In the genomic region with DNA sequence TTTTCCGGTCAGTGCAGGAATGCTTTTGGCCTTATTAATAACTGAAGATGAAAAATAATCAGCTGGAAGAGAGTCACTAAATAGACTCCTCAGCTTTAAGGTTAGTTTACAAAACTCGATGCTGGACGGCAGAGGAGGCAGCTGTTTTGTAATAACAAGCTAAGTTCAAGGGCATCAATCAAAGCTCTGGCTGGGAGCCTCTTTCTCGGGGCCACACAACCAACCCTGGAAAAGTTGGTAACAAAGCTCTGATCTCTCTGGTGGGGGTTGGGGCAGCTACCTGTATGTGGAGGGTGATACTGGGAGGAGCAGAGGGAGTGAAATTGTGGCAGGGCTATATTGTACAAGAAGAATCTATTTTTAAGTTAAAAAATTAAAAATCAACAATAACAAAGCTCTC, we compare ENCODE assay signal across 27 mouse cellular contexts.
DNase-seq lines count a peak whose midpoint lies in the region; ATAC-seq and TF ChIP-seq lines count a peak whose summit lies in the region.
"Had no signal": no experiment of that assay in that cellular context is flagged by ENCODE, and none has a peak within 500 bp of the region (broad histone marks: within the 10 kb centered on the region; RNA-seq: fewer than 3 reads in every experiment).

No protein-coding gene starts in this region.

- DNase-seq in forebrain, embryonic 11.5 days (ENCODE audit: low spot score): peak; percentile 14
- DNase-seq in forebrain, embryonic 10.5 days (ENCODE audit: extremely low spot score, low spot score): no peak
- DNase-seq in ovary, postnatal 36 days (ENCODE audit: low spot score): peak; percentile 15
- no peak for DNase-seq in ovary, postnatal 14 days (ENCODE audit: low spot score)
- peak; percentile 70 for DNase-seq in adrenal gland, postnatal 14 days
- peak; percentile 25 for DNase-seq in limb, embryonic 10.5 days (ENCODE audit: low spot score)
- no peak for DNase-seq in gastrocnemius, adult 2 months
- no peak for DNase-seq in cerebellum, postnatal 14 days
- DNase-seq: cerebellum, adult 18-20 months; cerebellum, adult 9-10 months; cerebellum, postnatal 25 days; forebrain, postnatal 0 days; gastrocnemius, postnatal 36 days; heart, postnatal 10 days; heart, postnatal 36 days; kidney, adult 11 months had no signal

- H3K4me2 ChIP-seq in forebrain, embryonic 11.5 days (ENCODE audit: low read depth, low read length, severe bottlenecking): no peak overlapping the region
- H3K4me2 ChIP-seq: embryonic facial prominence, embryonic 13.5 days; heart, embryonic 12.5 days; heart, embryonic 15.5 days; hindbrain, embryonic 13.5 days; intestine, embryonic 15.5 days had no signal

- no peak overlapping the region for H3K27ac ChIP-seq in forebrain, embryonic 11.5 days (ENCODE audit: low read depth, low read length)
- no peak overlapping the region for H3K27ac ChIP-seq in forebrain, embryonic 10.5 days
- H3K27ac ChIP-seq in limb, embryonic 10.5 days: no peak overlapping the region
- H3K27ac ChIP-seq in gastrocnemius, adult 2 months: no peak overlapping the region
- H3K27ac ChIP-seq: embryonic facial prominence, embryonic 10.5 days; embryonic facial prominence, embryonic 13.5 days; heart, embryonic 15.5 days; hindbrain, embryonic 10.5 days; hindbrain, embryonic 13.5 days; intestine, embryonic 15.5 days had no signal

- no peaks in the 10 kb centered on the region for H3K9me3 ChIP-seq in forebrain, embryonic 11.5 days (ENCODE audit: control insufficient read depth, low read length)
- H3K9me3 ChIP-seq in forebrain, embryonic 10.5 days: no peaks in the 10 kb centered on the region
- no peaks in the 10 kb centered on the region for H3K9me3 ChIP-seq in limb, embryonic 10.5 days (replicated peaks)
- H3K9me3 ChIP-seq: embryonic facial prominence, embryonic 10.5 days; embryonic facial prominence, embryonic 13.5 days; heart, embryonic 12.5 days; heart, embryonic 15.5 days; hindbrain, embryonic 10.5 days; hindbrain, embryonic 13.5 days; intestine, embryonic 15.5 days had no signal

- no peaks in the 10 kb centered on the region for H3K36me3 ChIP-seq in forebrain, embryonic 11.5 days (ENCODE audit: control insufficient read depth, insufficient read depth, low read length)
- H3K36me3 ChIP-seq in forebrain, embryonic 10.5 days (replicated peaks): no peaks in the 10 kb centered on the region
- H3K36me3 ChIP-seq in limb, embryonic 10.5 days: no peaks in the 10 kb centered on the region
- H3K36me3 ChIP-seq: embryonic facial prominence, embryonic 10.5 days; embryonic facial prominence, embryonic 13.5 days; heart, embryonic 12.5 days; heart, embryonic 15.5 days; hindbrain, embryonic 10.5 days; hindbrain, embryonic 13.5 days; intestine, embryonic 15.5 days had no signal

- no peak overlapping the region for H3K9ac ChIP-seq in forebrain, embryonic 11.5 days (ENCODE audit: low read length)
- H3K9ac ChIP-seq: embryonic facial prominence, embryonic 13.5 days; forebrain, postnatal 0 days; heart, embryonic 12.5 days; heart, embryonic 15.5 days; hindbrain, embryonic 13.5 days; intestine, embryonic 15.5 days had no signal

- no peaks in the 10 kb centered on the region for H3K4me1 ChIP-seq in forebrain, embryonic 11.5 days (replicated peaks; ENCODE audit: control insufficient read depth, insufficient read depth, low read length)
- no peaks in the 10 kb centered on the region for H3K4me1 ChIP-seq in forebrain, embryonic 10.5 days
- no peaks in the 10 kb centered on the region for H3K4me1 ChIP-seq in limb, embryonic 10.5 days
- H3K4me1 ChIP-seq: embryonic facial prominence, embryonic 10.5 days; embryonic facial prominence, embryonic 13.5 days; hindbrain, embryonic 10.5 days; hindbrain, embryonic 13.5 days; intestine, embryonic 15.5 days had no signal

- no peak for ATAC-seq in forebrain, embryonic 11.5 days (replicated peaks; ENCODE audit: low FRiP score)
- ATAC-seq: activated CD4-positive, CD25-positive, alpha-beta regulatory T cell, adult 4 months; forebrain, embryonic 14.5 days; forebrain, postnatal 0 days; hindbrain, embryonic 16.5 days; intestine, embryonic 15.5 days had no signal

- no peaks in the 10 kb centered on the region for H3K27me3 ChIP-seq in forebrain, embryonic 11.5 days (ENCODE audit: control insufficient read depth, insufficient read depth, low read length)
- no peaks in the 10 kb centered on the region for H3K27me3 ChIP-seq in forebrain, embryonic 10.5 days (ENCODE audit: poor library complexity, severe bottlenecking)
- H3K27me3 ChIP-seq in limb, embryonic 10.5 days (ENCODE audit: low read depth, poor library complexity, severe bottlenecking): no peaks in the 10 kb centered on the region
- H3K27me3 ChIP-seq: embryonic facial prominence, embryonic 13.5 days; heart, embryonic 12.5 days; heart, embryonic 15.5 days; hindbrain, embryonic 13.5 days; intestine, embryonic 15.5 days had no signal

- intact Hi-C loops in gastrocnemius, adult 2 months (cut with DNase I): no loop called here

- TF ChIP-seq CTCF in gastrocnemius, adult 2 months (IDR thresholded peaks at IDR 0.05): no peak

- WGBS in forebrain, embryonic 11.5 days: 80% methylated on average over 4 of the region's 4 CpGs
- 92% methylated on average over 4 of the region's 4 CpGs for WGBS in forebrain, embryonic 10.5 days
- 65% methylated on average over 4 of the region's 4 CpGs for WGBS in limb, embryonic 10.5 days

- H3K4me3 ChIP-seq in forebrain, embryonic 11.5 days (ENCODE audit: low read depth, low read length): no peak overlapping the region
- H3K4me3 ChIP-seq in forebrain, embryonic 10.5 days: no peak overlapping the region
- no peak overlapping the region for H3K4me3 ChIP-seq in limb, embryonic 10.5 days
- no peak overlapping the region for H3K4me3 ChIP-seq in gastrocnemius, adult 2 months
- H3K4me3 ChIP-seq: embryonic facial prominence, embryonic 10.5 days; embryonic facial prominence, embryonic 13.5 days; erythroblast, embryonic 14.5 days; heart, embryonic 12.5 days; heart, embryonic 15.5 days; hindbrain, embryonic 10.5 days; hindbrain, embryonic 13.5 days; intestine, embryonic 15.5 days had no signal

Comparison
In these comparisons a context has a peak if more than half of its experiments do, and no peak if none do; other contexts are left out.
1. DNase-seq: peak in forebrain, embryonic 11.5 days (single experiment), ovary, postnatal 36 days (single experiment), adrenal gland, postnatal 14 days (single experiment) and limb, embryonic 10.5 days (single experiment); none in forebrain, embryonic 10.5 days (single experiment), ovary, postnatal 14 days (single experiment), gastrocnemius, adult 2 months (single experiment) and cerebellum, postnatal 14 days (0 of 2).